Mouse (Mus musculus) liver, postnatal 0 days (tissue): ENCODE data around the gene Enam.

Experiments
- CTCF ChIP-seq: sonication (generic); IDR thresholded peaks from 2 replicates; pipeline ENCODE4 v1.5.1; 2016; ENCODE audit warnings: antibody characterized with exemption, low read depth
- EP300 ChIP-seq: IDR thresholded peaks from 2 replicates; pipeline ENCODE4 v1.6.1; 2016; ENCODE audit warnings: antibody characterized with exemption, low read depth, mild to moderate bottlenecking

DNA sequence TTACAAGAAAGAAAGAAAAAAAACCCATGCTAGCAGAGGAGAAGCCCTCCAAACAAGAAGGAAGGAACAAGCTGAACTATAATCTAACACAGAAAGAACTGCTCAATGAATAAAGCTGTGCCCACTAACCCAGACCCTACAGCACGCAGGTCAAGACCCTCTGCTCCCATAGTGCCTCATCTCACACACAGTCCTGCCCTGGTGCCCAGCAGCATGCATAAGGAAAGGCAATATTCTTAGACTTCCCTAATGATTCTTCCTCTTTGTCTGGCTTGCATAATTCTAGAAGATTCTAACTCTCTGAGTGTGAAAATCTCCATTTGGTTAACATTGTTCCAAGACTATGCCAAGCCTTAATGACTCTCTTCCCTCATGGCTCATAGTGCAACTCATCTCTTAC lies 21.2 kb downstream of the Enam start:
- TF ChIP-seq CTCF (no peak), EP300 (no peak)
